Mouse (Mus musculus) cortical plate, adult 2 months (tissue): ENCODE results near the gene Tsacc. TPM values are rescaled to one million over a fixed set of nuclear protein-coding genes. Genes with fewer than 3 reads are reported as not detected.
"Not testable (repeated sequence)": the region's sequence is repeated elsewhere in the genome, so short reads cannot be mapped to it uniquely, and the experiment has no call there.

ENCODE experiments used
- H3K27ac ChIP-seq: fragments of 200-500 bp; 2 replicates; pipeline ENCODE4 v1.5.1; 2012; ENCODE audit warnings: low read length, control low read depth, inconsistent platforms; ENCODE audit not compliant: insufficient read depth
- H3K4me1 ChIP-seq: fragments of 200-500 bp; 2 replicates; pipeline ENCODE4 v1.6.1; 2011; ENCODE audit warnings: low read length; ENCODE audit not compliant: control insufficient read depth, insufficient read depth
- H3K4me3 ChIP-seq: fragments of 200-500 bp; 2 replicates; pipeline ENCODE4 v1.5.1; 2011; ENCODE audit warnings: mild to moderate bottlenecking, low read length, control low read depth; ENCODE audit not compliant: insufficient read depth
- CTCF ChIP-seq: fragments of 200-500 bp; IDR thresholded peaks from 2 replicates; pipeline ENCODE4 v1.5.1; 2011; ENCODE audit warnings: mild to moderate bottlenecking, control low read depth, low read length; ENCODE audit not compliant: insufficient read depth; ENCODE audit errors: extremely low read depth
- POLR2A ChIP-seq: fragments of 200-500 bp; IDR thresholded peaks from 2 replicates; pipeline ENCODE4 v1.6.1; 2011; ENCODE audit warnings: mild to moderate bottlenecking, low read length, control low read depth; ENCODE audit not compliant: insufficient read depth; ENCODE audit errors: extremely low read depth
- polyA plus RNA-seq: library from polyadenylated mRNA; depleted of rRNA; stranded (reverse); fragments of >200 nt; gene quantifications from 2 replicates; pipeline ENCODE4 v1.2.3, GENCODE M21; 2012

The Tsacc gene
- polyA plus RNA-seq, 1 experiment, result 5.0 TPM

DNA sequence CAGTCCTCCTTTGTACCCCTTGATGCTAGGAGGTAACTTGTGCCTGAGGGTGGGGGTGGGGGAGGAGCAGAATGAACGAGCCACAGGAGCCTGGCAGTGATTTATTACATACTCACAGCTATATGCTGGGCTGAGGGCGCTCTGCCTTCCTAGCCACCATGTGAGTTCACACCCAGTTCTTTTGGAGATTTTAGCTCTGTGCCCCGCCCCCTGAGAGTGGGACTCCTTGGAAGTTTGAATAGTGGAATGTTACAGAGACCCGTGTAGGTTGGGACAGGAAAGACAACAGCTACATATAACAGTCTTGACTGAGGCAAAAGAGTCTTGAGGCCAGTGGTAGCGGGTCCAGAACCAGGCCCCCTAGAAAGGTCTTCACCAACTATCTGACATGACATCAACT, 32.2 kb upstream of the Tsacc start:
- no peak overlapping the region for H3K4me3 ChIP-seq
- H3K4me1 ChIP-seq, result no peaks in the 10 kb centered on the region
- no peak overlapping the region for H3K27ac ChIP-seq
- TF ChIP-seq CTCF (no peak), POLR2A (no peak)

DNA sequence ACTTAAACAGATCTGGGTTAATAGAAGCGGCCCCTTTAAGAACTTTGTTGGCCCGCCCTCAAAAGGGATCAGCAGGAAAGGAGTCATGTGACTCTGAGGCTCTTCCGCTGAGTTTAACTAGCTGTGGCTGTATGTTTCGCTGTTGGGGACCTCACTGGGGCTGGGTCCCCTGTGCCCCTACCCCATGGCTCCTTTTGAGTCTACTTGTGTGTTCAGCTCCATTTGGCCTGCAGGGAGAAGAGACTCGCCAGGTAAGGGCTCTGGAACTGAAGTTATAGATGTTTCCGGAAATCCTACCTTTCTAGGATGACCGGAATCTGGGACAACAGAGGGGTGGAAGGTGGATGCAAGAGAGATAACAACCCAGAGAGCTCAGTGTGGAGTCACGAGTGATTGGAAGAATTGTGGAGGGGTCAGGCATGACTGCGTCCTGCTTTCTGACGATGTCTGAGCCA, 28.2 kb upstream of the Tsacc start, which contains the start of gene Glmp:
Gene Glmp (plus strand): TSS at position 73 of the 455 bp plus-strand sequence.
- H3K27ac ChIP-seq, result no peak within 1 kb of the TSS
- TF ChIP-seq POLR2A (peak; percentile 67; the same call in 1 of the 2 replicates), CTCF (no peak)
- peak within 1 kb of the TSS; percentile 70 for H3K4me3 ChIP-seq
- H3K4me1 ChIP-seq, result no peaks in the 10 kb centered on the region

DNA sequence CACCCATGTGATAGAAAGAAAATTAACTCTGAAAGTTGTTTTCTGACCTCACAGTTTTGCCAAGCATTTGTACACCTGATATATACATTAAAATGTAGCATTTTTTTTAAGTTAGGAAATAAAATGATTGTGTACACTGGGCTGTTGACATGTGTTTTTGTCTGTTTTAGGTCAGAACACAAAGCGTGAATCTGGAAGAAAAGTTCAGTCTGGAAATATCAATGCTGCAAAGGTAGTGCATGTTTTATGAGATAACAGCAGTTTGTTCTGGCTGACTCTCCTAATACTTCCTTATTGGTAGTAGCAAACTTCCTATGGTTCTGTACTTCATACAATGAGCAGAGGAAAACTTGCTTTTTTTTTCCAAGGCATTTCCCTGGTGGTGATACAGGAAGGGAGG, 2.4 kb upstream of the Tsacc start:
- Histone ChIP-seq H3K4me3 (no peak overlapping the region), H3K27ac (no peak overlapping the region), H3K4me1 (peaks cover 2% of the 10 kb centered on the region; the same call in 1 of the 2 replicates)
- no peak for TF ChIP-seq CTCF
- TF ChIP-seq POLR2A, result no peak

DNA sequence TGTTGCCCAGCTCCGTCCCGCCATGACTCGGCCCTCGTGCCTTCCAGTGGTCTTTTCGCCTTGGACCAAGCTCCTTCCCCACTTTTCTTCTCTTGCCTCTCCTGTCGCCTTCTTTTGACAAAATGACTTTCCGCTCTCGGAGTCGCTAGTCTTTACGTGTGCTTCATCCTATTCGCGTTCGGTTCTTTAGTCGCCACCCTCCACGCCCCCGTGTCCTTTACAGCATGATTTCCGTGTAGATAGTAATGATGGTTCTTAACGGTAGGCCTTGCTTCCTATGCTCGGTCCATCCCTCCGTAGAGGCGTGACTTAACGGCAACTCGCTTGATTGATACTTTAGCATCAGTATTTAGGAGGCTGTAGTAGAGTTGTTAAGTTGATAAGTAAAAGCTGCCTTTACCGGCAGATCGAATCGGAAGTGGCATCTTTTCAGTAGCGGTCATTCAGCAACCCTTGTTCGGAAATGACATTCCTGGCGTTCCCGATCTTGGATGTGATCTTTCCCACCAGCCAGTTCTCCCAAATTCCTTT, 587 bp upstream of the Tsacc start:
- TF ChIP-seq POLR2A, result no peak
- no peak for TF ChIP-seq CTCF
- H3K4me3 ChIP-seq, result peak overlapping the region; percentile 77
- peaks cover 2% of the 10 kb centered on the region; the same call in 1 of the 2 replicates for H3K4me1 ChIP-seq
- peak overlapping the region; percentile 66 for H3K27ac ChIP-seq

DNA sequence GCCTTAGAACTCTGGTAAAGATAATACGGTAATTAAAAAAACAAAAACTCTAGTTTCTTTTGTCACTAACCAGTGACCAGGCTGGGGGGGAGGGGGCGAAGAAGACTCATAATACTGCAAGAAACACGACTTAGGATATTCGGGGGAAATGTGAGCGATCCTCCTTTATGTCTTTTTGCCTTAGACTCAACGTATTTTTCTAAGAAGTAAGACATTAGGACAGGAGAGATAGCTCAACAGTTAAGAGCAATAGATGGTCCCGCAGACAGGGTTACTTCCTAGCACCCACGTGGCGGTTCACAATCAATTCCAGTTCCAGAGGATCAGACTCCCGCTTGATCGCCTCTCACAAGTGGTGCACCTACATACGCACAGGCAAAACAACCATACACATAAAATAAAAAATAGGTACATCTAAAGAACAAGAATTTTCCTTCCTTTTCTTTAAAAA, 664 bp downstream of the Tsacc start:
- Histone ChIP-seq H3K4me1 (peaks cover 2% of the 10 kb centered on the region; the same call in 1 of the 2 replicates), H3K27ac (no peak overlapping the region), H3K4me3 (peak overlapping the region; percentile 77)
- TF ChIP-seq CTCF (no peak), POLR2A (no peak)

DNA sequence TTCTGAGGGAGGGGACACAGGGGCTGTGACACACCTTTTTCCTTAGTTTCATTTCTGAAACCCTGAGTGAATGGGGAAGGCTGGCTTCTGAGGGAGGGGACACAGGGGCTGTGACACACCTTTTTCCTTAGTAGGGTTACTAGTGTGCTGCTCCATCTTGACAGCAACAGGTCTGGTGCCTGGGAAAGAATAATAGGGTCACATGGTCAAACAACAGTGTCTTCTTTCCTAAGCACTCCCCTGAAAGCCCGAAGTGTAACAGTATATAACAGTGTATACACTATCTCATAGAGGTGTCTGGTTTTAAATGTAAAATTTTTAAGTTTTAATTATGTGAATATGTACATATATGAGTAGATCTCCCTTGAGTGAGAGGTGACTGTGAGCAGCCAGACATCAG, 1.5 kb downstream of the Tsacc start:
- not testable (repeated sequence) for H3K4me1 ChIP-seq, H3K4me3 ChIP-seq, H3K27ac ChIP-seq

DNA sequence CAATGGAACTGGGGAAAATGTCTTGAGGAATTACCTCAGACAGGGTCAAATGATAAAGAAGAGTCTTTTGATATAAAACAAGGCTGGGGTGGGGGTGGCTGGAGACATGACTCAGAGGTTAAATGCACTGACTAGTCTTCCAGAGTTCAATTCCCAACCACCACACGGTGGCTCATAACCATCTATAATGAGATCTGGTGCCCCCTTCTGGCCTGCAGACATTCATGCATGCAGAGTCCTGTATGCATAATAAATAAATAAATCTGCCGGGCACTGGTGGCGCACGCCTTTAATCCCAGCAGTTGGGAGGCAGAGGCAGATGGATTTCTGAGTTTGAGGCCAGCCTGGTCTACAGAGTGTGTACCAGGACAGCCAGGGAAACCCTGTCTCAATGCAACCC, 4.8 kb downstream of the Tsacc start:
- no peak for TF ChIP-seq POLR2A
- TF ChIP-seq CTCF, result peak; percentile 20; the same call in 1 of the 2 replicates
- H3K4me3 ChIP-seq, result no peak overlapping the region
- no peak overlapping the region for H3K27ac ChIP-seq
- no peaks in the 10 kb centered on the region for H3K4me1 ChIP-seq

DNA sequence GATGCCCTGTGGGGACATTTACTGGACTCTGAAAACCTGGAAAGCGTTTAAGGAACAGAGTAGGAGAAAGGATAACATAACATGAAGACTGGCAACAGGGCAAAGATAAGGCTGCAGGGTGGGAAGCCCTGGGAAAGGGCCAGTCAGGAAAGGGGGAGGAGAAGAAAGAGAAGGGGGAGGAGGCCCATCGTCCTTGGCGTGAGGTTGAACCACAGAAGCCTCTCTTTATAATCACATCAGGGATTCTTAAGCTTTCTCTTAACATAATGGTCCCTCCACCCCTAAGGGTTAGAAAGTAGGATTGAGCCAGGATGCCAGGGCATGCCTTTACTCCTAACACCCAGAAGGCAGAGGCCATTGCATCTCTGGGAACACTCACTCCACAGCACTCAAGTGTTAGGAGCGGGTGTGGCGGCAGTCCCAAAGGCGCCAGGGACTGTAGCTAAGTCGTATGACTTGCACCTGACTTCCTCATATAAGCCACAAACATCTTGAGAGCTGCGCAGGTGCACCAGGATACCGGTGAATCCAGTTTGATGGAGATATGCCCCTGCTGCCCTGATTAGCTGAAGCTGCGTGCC, 8.6 kb downstream of the Tsacc start:
- not testable (repeated sequence) for H3K4me3 ChIP-seq, H3K27ac ChIP-seq, H3K4me1 ChIP-seq

DNA sequence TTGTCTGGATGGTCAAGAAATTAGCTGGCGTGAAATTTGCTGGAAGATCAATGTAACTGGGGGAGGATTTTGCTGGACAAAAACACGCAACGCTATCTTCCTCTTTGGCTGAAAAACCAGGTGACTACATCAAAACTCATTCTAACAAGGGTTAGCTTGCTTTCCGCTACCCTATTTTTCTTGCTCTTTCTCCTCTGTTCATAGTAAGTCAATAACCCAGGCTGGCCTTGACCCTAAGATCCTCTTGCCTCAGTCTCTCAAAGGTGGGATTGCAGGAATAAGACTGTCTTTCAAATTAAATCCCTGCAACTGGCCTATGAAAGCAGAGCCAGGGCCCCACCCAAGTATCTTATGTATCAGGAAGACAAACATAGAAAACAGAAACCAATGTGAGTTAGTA, 9.7 kb downstream of the Tsacc start, which contains the start of gene Gm38392:
Gene Gm38392 (minus strand): TSS at position 101 of the 400 bp plus-strand sequence.
- Histone ChIP-seq H3K27ac (no peak within 1 kb of the TSS), H3K4me1 (peaks cover 4% of the 10 kb centered on the region; the same call in 1 of the 2 replicates), H3K4me3 (no peak within 1 kb of the TSS)
- TF ChIP-seq CTCF (no peak), POLR2A (no peak)

DNA sequence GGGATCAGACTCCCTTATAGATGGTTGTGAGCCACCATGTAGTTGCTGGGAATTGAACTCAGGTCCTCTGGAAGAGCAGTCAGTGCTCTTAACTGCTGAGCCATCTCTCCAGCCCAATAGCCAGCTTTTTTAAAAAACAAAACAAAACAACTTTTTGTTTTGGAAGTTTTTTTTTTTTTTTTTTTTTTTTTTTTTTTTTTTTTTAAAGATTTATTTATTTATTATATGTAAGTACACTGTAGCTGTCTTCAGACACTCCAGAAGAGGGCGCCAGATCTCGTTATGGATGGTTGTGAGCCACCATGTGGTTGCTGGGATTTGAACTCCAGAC, 11.3 kb downstream of the Tsacc start:
- not testable (repeated sequence) for H3K4me3 ChIP-seq, H3K4me1 ChIP-seq, H3K27ac ChIP-seq

DNA sequence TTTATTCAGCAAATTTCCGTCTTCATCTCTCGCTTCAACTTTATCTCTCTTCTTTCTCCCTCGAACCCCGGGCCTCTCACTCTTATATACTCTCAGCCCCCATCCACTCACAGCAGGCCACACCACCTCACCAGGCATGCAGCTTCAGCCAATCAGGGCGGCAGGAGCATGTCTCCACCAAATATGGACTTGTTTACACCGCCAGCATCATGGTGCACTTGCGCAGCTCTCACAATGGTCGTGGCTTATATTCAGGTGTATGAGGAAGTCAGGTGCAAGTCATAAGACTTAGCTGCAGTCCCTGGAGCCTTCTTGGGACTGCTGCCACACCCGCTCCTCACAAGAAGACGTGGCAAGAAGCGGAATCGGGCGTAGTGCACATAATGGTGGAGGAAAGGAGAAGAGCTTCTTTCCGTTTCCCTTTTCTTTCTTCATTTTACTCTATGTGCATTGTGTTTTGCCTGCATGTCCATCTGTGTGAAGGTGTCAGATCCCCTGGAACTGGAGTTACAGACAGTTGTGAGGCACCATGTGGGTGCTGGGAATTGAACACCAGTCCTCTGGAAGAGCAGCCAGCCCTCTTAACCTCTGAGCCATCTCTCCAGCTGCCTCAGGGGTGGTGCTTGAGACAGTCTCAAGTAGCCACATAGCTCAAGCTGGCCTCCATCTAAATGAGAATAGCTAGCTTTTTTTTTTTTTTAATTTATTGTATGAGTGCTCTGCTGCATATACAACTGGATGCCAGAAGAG, 11.8 kb downstream of the Tsacc start:
- not testable (repeated sequence) for H3K4me3 ChIP-seq, H3K4me1 ChIP-seq, H3K27ac ChIP-seq

DNA sequence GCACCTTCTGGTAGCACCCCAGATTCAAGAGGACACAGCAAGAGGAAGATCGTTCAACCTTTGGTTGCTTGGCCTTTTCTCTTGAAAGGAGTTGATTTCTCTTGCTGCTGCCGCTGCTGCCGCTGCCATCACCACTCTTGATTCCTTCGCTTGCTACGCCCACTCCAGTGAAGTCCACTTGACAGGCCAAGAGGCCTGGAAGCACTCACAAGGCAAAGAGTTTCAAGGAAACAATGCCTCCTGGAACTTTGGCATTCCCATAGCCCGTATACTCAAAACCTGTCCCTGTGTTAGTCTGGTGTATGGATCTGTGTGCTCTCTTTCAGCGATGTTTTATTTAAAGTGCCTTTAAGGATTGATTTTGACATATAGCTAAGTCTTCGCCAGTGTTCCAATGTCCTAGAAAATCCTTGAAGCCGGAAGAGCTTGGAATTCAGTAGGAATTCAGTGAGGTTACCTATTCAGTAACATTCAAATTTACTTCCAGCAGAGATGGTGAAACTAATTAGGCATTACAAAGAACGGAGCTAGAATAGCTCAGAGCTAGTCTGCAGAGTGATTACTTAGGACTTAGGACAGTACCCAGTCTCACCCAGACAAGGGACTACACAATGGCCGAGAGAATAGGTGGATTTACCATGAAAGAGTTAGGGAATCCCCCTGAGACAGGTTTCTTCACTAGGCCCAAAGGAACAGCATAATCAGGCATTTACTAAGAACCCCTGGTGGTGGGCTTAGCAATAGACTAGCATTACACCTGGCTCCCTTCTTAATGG, 15.5 kb downstream of the Tsacc start:
- H3K4me1 ChIP-seq, H3K27ac ChIP-seq, H3K4me3 ChIP-seq: not testable (repeated sequence)
